Mouse (Mus musculus) C2C12 (cell line): ENCODE results near the gene Armcx2. TPM values are rescaled to one million over a fixed set of nuclear protein-coding genes. Genes with fewer than 3 reads are reported as not detected.

Experiments
- H3K27me3 ChIP-seq: one replicate; pipeline ENCODE4 v1.6.1; 2011; ENCODE audit not compliant: control insufficient read depth, insufficient read depth, insufficient read length
- H3K36me3 ChIP-seq: one replicate; pipeline ENCODE4 v1.6.1; 2011; ENCODE audit not compliant: control insufficient read depth, insufficient read depth
- H3K4me3 ChIP-seq: one replicate; pipeline ENCODE4 v1.5.1; 2011; ENCODE audit warnings: mild to moderate bottlenecking, control low read depth; ENCODE audit not compliant: poor library complexity, insufficient read depth, severe bottlenecking
- H3K79me2 ChIP-seq: one replicate; pipeline ENCODE4 v1.6.1; 2011; ENCODE audit not compliant: control insufficient read depth, insufficient read depth
- H3K79me3 ChIP-seq: one replicate; pipeline ENCODE4 v1.6.1; 2011; ENCODE audit warnings: low read depth, control low read depth
- H3ac ChIP-seq: one replicate; pipeline ENCODE3; 2011; ENCODE audit warnings: low read depth; ENCODE audit not compliant: control insufficient read depth, insufficient read length
- CEBPB ChIP-seq: IDR thresholded peaks from one replicate; pipeline ENCODE4 v1.6.1; 2011; ENCODE audit warnings: low read depth, mild to moderate bottlenecking, control low read depth, moderate library complexity
- CTCF ChIP-seq: IDR thresholded peaks from one replicate; pipeline ENCODE4 v1.5.1; 2011; ENCODE audit not compliant: control insufficient read depth, insufficient read depth, insufficient read length
- FOSL1 ChIP-seq: IDR thresholded peaks from one replicate; pipeline ENCODE4 v1.8.0; 2011; ENCODE audit warnings: mild to moderate bottlenecking, low read length; ENCODE audit not compliant: poor library complexity, insufficient read depth, severe bottlenecking
- MAX ChIP-seq: IDR thresholded peaks from one replicate; pipeline ENCODE4 v1.6.1; 2011; ENCODE audit warnings: mild to moderate bottlenecking, control low read depth
- MYOD1 ChIP-seq: IDR thresholded peaks from one replicate; pipeline ENCODE4 v1.6.1; 2011; ENCODE audit warnings: low read depth; ENCODE audit not compliant: control insufficient read depth, insufficient read length
- MYOG ChIP-seq: IDR thresholded peaks from one replicate; pipeline ENCODE4 v1.6.1; 2011; ENCODE audit not compliant: control insufficient read depth, insufficient read length; ENCODE audit errors: extremely low read depth
- USF1 ChIP-seq: IDR thresholded peaks from one replicate; pipeline ENCODE4 v1.6.1; 2011; ENCODE audit warnings: low read depth, mild to moderate bottlenecking, control low read depth, moderate library complexity
- long read RNA-seq, 2 experiments: library from polyadenylated mRNA; unstranded; transcript quantifications; one replicate each; pipeline ENCODE4 v2.0.0; 2019 to 2020
- polyA plus RNA-seq: library from polyadenylated mRNA; unstranded; fragments of >200 nt; fragmentation: generic; extraction: Trizol; gene quantifications from one replicate; pipeline ENCODE4 v1.2.1, GENCODE M21; 2012; ENCODE audit warnings: missing spikeins

Gene Armcx2
- polyA plus RNA-seq = 55.5 TPM
- long read RNA-seq, experiment 1, transcript Armcx2-202 (6 exons, 3,666 nt) = major isoform, 9 of 28 reads
- long read RNA-seq, experiment 1, partial matches to known transcripts = 0 of 28 reads
- long read RNA-seq, experiment 1, other reads (novel, unspliced or antisense) = 19 of 28 reads
- long read RNA-seq, experiment 2, transcript Armcx2-202 (6 exons, 3,666 nt) = major isoform, 171 of 271 reads
- long read RNA-seq, experiment 2, transcript Armcx2-201 (6 exons, 3,384 nt) = minor isoform, 19 of 271 reads
- long read RNA-seq, experiment 2, partial matches to known transcripts = 10 of 271 reads
- long read RNA-seq, experiment 2, other reads (novel, unspliced or antisense) = 70 of 271 reads

- Histone ChIP-seq H3K79me3 (no peaks in the 10 kb centered on the region), H3K27me3 (no peaks in the 10 kb centered on the region), H3K4me3 (peak within 1 kb of the TSS; percentile 46), H3K36me3 (no peaks in the 10 kb centered on the region), H3K79me2 (peaks cover 7% of the 10 kb centered on the region), H3ac (peak within 1 kb of the TSS; percentile 73)
- TF ChIP-seq CEBPB (no peak), CTCF (no peak), USF1 (peak; percentile 92), MAX (no peak), MYOG (no peak), MYOD1 (peak; percentile 65), FOSL1 (no peak)
Measured at GRCm38 (mm10) chrX:134808755-134809224, at the start of gene Armcx2. Gene Armcx2, minus strand, starts transcription at chrX:134809221.

GRCm38 (mm10) chrX:134849662-134850061 is 40.6 kb upstream of the Armcx2 start:
- H3K36me3 ChIP-seq = no peaks in the 10 kb centered on the region
- no peaks in the 10 kb centered on the region for H3K27me3 ChIP-seq
- H3ac ChIP-seq = no peak overlapping the region
- no peaks in the 10 kb centered on the region for H3K79me2 ChIP-seq
- H3K79me3 ChIP-seq = no peaks in the 10 kb centered on the region
- no peak overlapping the region for H3K4me3 ChIP-seq
- no peak for TF ChIP-seq MAX

GRCm38 (mm10) chrX:134844424-134844823 is 35.4 kb upstream of the Armcx2 start:
- H3K79me2 ChIP-seq = no peaks in the 10 kb centered on the region
- H3K27me3 ChIP-seq = no peaks in the 10 kb centered on the region
- H3ac ChIP-seq = no peak overlapping the region
- no peaks in the 10 kb centered on the region for H3K36me3 ChIP-seq
- H3K79me3 ChIP-seq = no peaks in the 10 kb centered on the region
- no peak overlapping the region for H3K4me3 ChIP-seq
- no peak for TF ChIP-seq FOSL1
- no peak for TF ChIP-seq USF1
- TF ChIP-seq MAX = no peak
- no peak for TF ChIP-seq CEBPB
- no peak for TF ChIP-seq MYOD1
- no peak for TF ChIP-seq CTCF
- no peak for TF ChIP-seq MYOG

- TF ChIP-seq MYOG = no peak
- TF ChIP-seq MYOD1 = no peak
- TF ChIP-seq CTCF = no peak
- no peak for TF ChIP-seq CEBPB
- no peak for TF ChIP-seq MAX
- no peak for TF ChIP-seq USF1
- no peak for TF ChIP-seq FOSL1
- no peak overlapping the region for H3ac ChIP-seq
- H3K4me3 ChIP-seq = no peak overlapping the region
- H3K27me3 ChIP-seq = no peaks in the 10 kb centered on the region
- H3K79me2 ChIP-seq = no peaks in the 10 kb centered on the region
- H3K36me3 ChIP-seq = no peaks in the 10 kb centered on the region
- H3K79me3 ChIP-seq = no peaks in the 10 kb centered on the region
Measured at GRCm38 (mm10) chrX:134830508-134830907, 21.5 kb upstream of the Armcx2 start.

GRCm38 (mm10) chrX:134807833-134808754 is 927 bp downstream of the Armcx2 start:
- Histone ChIP-seq H3K27me3 (no peaks in the 10 kb centered on the region), H3ac (peak overlapping the region; percentile 73), H3K4me3 (peak overlapping the region; percentile 46), H3K79me2 (peaks cover 7% of the 10 kb centered on the region), H3K36me3 (no peaks in the 10 kb centered on the region), H3K79me3 (no peaks in the 10 kb centered on the region)
- no peak for TF ChIP-seq FOSL1
- no peak for TF ChIP-seq CEBPB
- no peak for TF ChIP-seq MAX
- TF ChIP-seq MYOG = no peak
- no peak for TF ChIP-seq USF1
- no peak for TF ChIP-seq MYOD1
- no peak for TF ChIP-seq CTCF
